Mouse (Mus musculus): ENCODE measurements around the gene Tldc2. TPM values are rescaled to one million over a fixed set of nuclear protein-coding genes. Genes with fewer than 3 reads are reported as not detected.
A peak's percentile ranks its signal among the peaks of the same experiment; 100 is the strongest.

Tldc2 gene
- polyA plus RNA-seq, 1 experiment from 2014 or later: not detected

DNA sequence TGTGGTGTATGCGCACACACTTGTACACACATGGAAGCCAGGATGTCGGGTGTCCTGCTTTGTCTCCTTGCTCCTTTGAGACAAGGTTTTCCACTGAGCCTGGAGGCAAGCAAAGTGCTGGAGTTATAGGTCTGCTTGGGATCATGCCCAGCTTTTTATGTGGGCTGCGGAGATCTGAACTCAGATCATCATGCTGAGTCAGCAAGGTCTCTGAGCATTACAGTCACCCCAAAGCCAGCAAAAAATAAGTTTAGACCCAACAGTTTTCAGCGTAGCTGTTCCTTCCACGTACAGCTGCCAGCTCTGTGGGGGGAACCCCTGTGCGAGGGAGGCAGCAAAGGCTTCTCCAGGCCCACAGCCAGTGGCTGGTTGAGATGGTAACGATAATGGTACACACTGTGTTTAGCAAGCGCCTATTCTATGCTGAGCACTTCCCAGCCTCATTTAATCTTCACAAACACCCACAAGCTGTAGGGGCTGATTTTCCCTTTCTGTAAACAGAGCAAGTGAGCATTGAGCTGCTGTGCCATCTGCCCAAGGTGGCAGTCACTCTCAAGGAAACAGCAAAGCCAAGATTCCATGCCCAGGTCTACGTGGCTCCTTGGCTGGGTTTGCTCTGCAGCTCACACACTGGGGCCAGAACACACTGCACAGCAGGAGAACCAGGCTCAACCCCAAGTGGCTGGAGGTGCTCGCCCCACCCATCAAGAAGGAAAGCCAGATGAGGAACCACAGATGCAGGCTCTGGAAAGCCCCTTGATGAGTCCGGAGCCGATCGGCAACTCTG, 38.3 kb upstream of the Tldc2 start:
- no peak for ATAC-seq (ENCODE audit: low FRiP score)
- Histone ChIP-seq H3K4me1 (ENCODE audit: control insufficient read depth, insufficient read depth, low read length) (peaks cover 12% of the 10 kb centered on the region), H3K4me2 (no peak overlapping the region), H3K9me3 (ENCODE audit: control insufficient read depth, low read length) (no peaks in the 10 kb centered on the region), H3K36me3 (ENCODE audit: control insufficient read depth, insufficient read depth, low read length) (peaks cover 39% of the 10 kb centered on the region), H3K4me3 (ENCODE audit: low read depth, low read length) (no peak overlapping the region), H3K27ac (ENCODE audit: low read depth, low read length) (no peak overlapping the region), H3K27me3 (ENCODE audit: control insufficient read depth, insufficient read depth, low read length) (no peaks in the 10 kb centered on the region), H3K9ac (ENCODE audit: low read length) (no peak overlapping the region)
- DNase-seq (ENCODE audit: low spot score, missing footprints): no peak
- 92% methylated on average over 13 of the region's 13 CpGs for WGBS

DNA sequence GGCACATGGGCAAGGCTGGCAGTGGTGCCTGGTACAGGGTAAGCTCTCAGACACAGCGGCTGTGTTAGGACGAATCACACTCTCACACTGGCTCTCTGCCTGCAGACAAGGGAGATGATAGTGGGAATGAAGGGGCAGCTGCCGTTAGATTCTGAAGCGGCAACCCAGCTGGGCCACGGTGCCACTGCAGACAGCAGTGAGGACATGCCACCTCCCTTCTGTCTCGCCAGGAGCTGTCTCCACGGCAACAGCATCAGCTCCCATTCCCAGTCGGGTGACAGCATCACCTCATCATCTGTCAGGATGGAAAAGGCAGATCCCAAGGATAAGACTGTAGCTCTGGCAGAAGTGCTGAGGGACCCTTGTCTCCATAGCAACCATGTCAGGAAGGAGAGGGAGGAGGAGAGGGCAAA, 37.0 kb upstream of the Tldc2 start:
- DNase-seq (ENCODE audit: low spot score, missing footprints): no peak
- Histone ChIP-seq H3K27ac (ENCODE audit: low read depth, low read length) (peak overlapping the region; percentile 67), H3K4me3 (ENCODE audit: low read depth, low read length) (no peak overlapping the region), H3K27me3 (ENCODE audit: control insufficient read depth, insufficient read depth, low read length) (no peaks in the 10 kb centered on the region), H3K36me3 (ENCODE audit: control insufficient read depth, insufficient read depth, low read length) (peaks cover 33% of the 10 kb centered on the region), H3K4me1 (ENCODE audit: control insufficient read depth, insufficient read depth, low read length) (peaks cover 12% of the 10 kb centered on the region), H3K4me2 (no peak overlapping the region), H3K9ac (ENCODE audit: low read length) (peak overlapping the region; percentile 6; the same call in 1 of the 2 replicates), H3K9me3 (ENCODE audit: control insufficient read depth, low read length) (no peaks in the 10 kb centered on the region)
- WGBS: 63% methylated on average over 8 of the region's 8 CpGs
- ATAC-seq (ENCODE audit: low FRiP score): peak; percentile 89; the same call in 1 of the 2 replicates

DNA sequence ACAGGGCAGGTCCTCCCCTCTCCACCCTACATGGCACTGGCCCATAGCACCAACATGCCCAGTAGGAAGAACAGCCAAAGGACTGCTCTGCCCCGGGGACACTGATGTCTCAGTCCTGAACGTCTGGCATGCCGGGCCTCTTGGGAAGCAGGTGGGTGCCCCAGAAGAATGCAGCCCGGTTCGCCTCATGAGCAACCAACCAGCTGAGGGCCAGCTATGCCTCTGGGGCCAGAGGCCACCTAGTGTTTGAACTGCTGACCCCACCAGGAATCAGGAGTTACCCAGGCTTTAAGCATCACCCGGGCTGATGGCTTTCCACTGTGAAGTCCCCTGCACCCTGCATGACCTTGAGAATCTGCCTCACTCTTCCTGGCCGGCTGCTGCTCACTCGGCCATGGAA, 34.4 kb upstream of the Tldc2 start:
- Histone ChIP-seq H3K4me2 (no peak overlapping the region), H3K27ac (ENCODE audit: low read depth, low read length) (no peak overlapping the region), H3K4me3 (ENCODE audit: low read depth, low read length) (no peak overlapping the region), H3K27me3 (ENCODE audit: control insufficient read depth, insufficient read depth, low read length) (no peaks in the 10 kb centered on the region), H3K4me1 (ENCODE audit: control insufficient read depth, insufficient read depth, low read length) (peaks cover 12% of the 10 kb centered on the region), H3K36me3 (ENCODE audit: control insufficient read depth, insufficient read depth, low read length) (peaks cover 17% of the 10 kb centered on the region), H3K9ac (ENCODE audit: low read length) (no peak overlapping the region), H3K9me3 (ENCODE audit: control insufficient read depth, low read length) (no peaks in the 10 kb centered on the region)
- DNase-seq (ENCODE audit: low spot score, missing footprints) (no peak), ATAC-seq (ENCODE audit: low FRiP score) (no peak)
- whole genome bisulfite sequencing: 84% methylated on average over 8 of the region's 8 CpGs

DNA sequence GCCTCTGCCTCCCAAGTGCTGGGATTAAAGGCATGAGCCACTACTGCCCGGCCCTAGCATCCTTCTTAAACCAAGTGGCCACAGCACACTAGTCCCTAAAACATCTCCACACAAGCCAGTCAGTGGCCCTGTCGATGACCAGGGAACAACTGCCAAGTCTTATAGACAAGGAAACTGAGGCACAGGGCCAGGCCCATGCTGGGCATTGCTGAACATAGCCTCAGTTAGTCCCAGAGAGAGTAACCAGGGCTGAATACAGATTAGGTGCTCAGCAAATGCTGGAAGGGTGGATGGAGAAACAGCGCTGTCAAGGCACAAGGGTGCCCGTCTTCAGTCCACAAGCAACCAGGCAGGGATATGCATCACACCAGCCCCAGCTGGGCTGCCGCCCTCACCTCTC, 33.7 kb upstream of the Tldc2 start:
- no peak overlapping the region for H3K27ac ChIP-seq (ENCODE audit: low read depth, low read length)
- H3K4me2 ChIP-seq: no peak overlapping the region
- no peaks in the 10 kb centered on the region for H3K9me3 ChIP-seq (ENCODE audit: control insufficient read depth, low read length)
- ATAC-seq (ENCODE audit: low FRiP score) (no peak), DNase-seq (ENCODE audit: low spot score, missing footprints) (no peak)
- H3K4me1 ChIP-seq (ENCODE audit: control insufficient read depth, insufficient read depth, low read length): peaks cover 12% of the 10 kb centered on the region
- H3K36me3 ChIP-seq (ENCODE audit: control insufficient read depth, insufficient read depth, low read length): peaks cover 17% of the 10 kb centered on the region
- WGBS: 94% methylated on average over 5 of the region's 5 CpGs
- H3K27me3 ChIP-seq (ENCODE audit: control insufficient read depth, insufficient read depth, low read length): no peaks in the 10 kb centered on the region
- H3K9ac ChIP-seq (ENCODE audit: low read length): no peak overlapping the region
- H3K4me3 ChIP-seq (ENCODE audit: low read depth, low read length): no peak overlapping the region

DNA sequence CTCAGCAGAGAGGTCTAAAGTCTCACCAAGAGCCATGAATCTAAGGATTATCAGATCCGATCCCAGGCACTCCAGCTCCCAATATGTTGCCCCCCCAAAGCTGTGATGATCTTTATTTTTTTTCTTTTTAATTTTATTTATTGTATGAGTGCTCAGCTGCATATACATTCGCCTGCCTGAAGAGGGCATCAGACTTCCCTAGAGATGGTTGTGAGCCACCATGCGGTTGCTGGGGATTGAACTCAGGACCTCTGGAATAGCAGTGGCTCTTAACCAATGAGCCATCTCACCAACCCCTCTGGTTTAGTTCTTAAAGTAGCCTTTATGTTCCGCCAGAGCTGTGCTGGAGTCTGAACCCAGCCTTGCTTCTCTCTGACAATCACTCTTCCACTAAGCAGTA, 33.1 kb upstream of the Tldc2 start:
- DNase-seq (ENCODE audit: low spot score, missing footprints) (no peak), ATAC-seq (ENCODE audit: low FRiP score) (no peak)
- no peak overlapping the region for H3K4me3 ChIP-seq (ENCODE audit: low read depth, low read length)
- no peak overlapping the region for H3K9ac ChIP-seq (ENCODE audit: low read length)
- no peaks in the 10 kb centered on the region for H3K27me3 ChIP-seq (ENCODE audit: control insufficient read depth, insufficient read depth, low read length)
- no peaks in the 10 kb centered on the region for H3K9me3 ChIP-seq (ENCODE audit: control insufficient read depth, low read length)
- no peak overlapping the region for H3K27ac ChIP-seq (ENCODE audit: low read depth, low read length)
- peaks cover 15% of the 10 kb centered on the region for H3K36me3 ChIP-seq (ENCODE audit: control insufficient read depth, insufficient read depth, low read length)
- 73% methylated on average over 4 of the region's 4 CpGs for WGBS
- no peak overlapping the region for H3K4me2 ChIP-seq
- peaks cover 19% of the 10 kb centered on the region for H3K4me1 ChIP-seq (ENCODE audit: control insufficient read depth, insufficient read depth, low read length)

DNA sequence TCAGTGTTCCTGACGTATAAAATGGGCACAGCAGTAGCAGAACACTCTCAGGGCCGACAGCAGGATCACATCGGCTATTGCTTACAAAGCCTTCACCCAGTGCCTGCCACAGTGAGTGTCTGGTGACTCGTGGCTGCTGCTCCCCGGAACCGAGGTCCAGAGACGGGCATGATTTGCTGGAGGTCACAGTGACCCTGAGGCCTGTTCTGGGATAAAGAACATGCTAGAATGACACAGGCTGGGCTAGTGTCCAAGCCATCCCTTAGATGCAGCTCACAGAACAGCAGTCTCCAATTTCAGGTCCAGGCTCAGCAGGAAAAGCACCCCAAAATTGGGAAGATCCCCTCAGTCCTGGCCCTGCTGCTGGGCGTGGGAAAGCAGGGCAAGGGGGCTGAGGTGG, 32.6 kb upstream of the Tldc2 start:
- Histone ChIP-seq H3K27me3 (ENCODE audit: control insufficient read depth, insufficient read depth, low read length) (no peaks in the 10 kb centered on the region), H3K4me3 (ENCODE audit: low read depth, low read length) (no peak overlapping the region), H3K9ac (ENCODE audit: low read length) (no peak overlapping the region), H3K9me3 (ENCODE audit: control insufficient read depth, low read length) (no peaks in the 10 kb centered on the region), H3K36me3 (ENCODE audit: control insufficient read depth, insufficient read depth, low read length) (peaks cover 15% of the 10 kb centered on the region), H3K27ac (ENCODE audit: low read depth, low read length) (no peak overlapping the region), H3K4me1 (ENCODE audit: control insufficient read depth, insufficient read depth, low read length) (peaks cover 24% of the 10 kb centered on the region), H3K4me2 (no peak overlapping the region)
- ATAC-seq (ENCODE audit: low FRiP score): no peak
- no peak for DNase-seq (ENCODE audit: low spot score, missing footprints)
- WGBS: 95% methylated on average over 8 of the region's 8 CpGs

DNA sequence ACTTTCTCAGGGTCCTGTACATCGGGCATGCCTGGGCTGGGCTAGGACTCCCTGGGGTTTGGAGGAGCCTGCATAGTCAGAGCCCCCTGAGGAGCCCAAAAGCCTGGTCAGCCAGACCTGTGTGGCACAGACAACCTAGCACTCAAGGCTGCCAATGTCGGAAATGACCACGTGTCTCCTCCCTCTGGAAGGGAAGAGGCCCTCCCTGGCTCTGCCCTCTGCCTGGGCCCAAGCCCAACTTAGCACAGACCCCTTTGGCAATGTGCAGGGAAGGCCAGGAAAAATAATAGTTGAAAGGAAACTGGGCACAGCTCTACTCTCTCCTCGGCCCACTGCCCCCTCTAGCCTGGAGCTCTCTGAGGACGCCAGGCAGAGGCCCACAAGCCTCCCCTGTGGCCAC, 32.0 kb upstream of the Tldc2 start:
- no peaks in the 10 kb centered on the region for H3K27me3 ChIP-seq (ENCODE audit: control insufficient read depth, insufficient read depth, low read length)
- peaks cover 23% of the 10 kb centered on the region for H3K4me1 ChIP-seq (ENCODE audit: control insufficient read depth, insufficient read depth, low read length)
- no peak overlapping the region for H3K9ac ChIP-seq (ENCODE audit: low read length)
- peaks cover 16% of the 10 kb centered on the region for H3K36me3 ChIP-seq (ENCODE audit: control insufficient read depth, insufficient read depth, low read length)
- 75% methylated on average over 5 of the region's 5 CpGs for WGBS
- DNase-seq (ENCODE audit: low spot score, missing footprints) (no peak), ATAC-seq (ENCODE audit: low FRiP score) (no peak)
- H3K9me3 ChIP-seq (ENCODE audit: control insufficient read depth, low read length): no peaks in the 10 kb centered on the region
- H3K4me2 ChIP-seq: no peak overlapping the region
- no peak overlapping the region for H3K4me3 ChIP-seq (ENCODE audit: low read depth, low read length)
- H3K27ac ChIP-seq (ENCODE audit: low read depth, low read length): no peak overlapping the region

DNA sequence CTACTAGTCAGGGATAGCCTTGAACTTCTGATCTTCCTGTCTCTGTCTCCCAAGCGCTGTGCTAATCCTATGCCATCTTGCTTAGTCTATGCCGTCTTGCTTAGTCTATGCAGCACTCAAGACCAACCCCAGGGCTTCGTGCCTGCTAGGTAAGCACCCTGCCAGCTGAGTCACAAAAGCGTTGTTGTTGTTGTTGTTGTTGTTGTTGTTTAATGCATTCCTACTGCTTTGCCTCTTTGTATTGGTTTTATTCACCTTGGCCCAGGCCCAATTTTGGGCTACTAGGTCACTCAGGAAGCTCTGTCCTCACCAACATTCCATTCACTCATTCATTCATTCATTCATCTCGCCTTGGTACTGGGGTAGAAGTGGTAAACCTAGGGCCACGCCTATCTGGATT, 31.1 kb upstream of the Tldc2 start:
- WGBS: 91% methylated on average over 6 of the region's 6 CpGs
- Histone ChIP-seq H3K4me1 (ENCODE audit: control insufficient read depth, insufficient read depth, low read length) (peaks cover 15% of the 10 kb centered on the region), H3K27me3 (ENCODE audit: control insufficient read depth, insufficient read depth, low read length) (no peaks in the 10 kb centered on the region), H3K9me3 (ENCODE audit: control insufficient read depth, low read length) (no peaks in the 10 kb centered on the region), H3K36me3 (ENCODE audit: control insufficient read depth, insufficient read depth, low read length) (peaks cover 18% of the 10 kb centered on the region), H3K27ac (ENCODE audit: low read depth, low read length) (no peak overlapping the region), H3K4me2 (no peak overlapping the region), H3K4me3 (ENCODE audit: low read depth, low read length) (no peak overlapping the region), H3K9ac (ENCODE audit: low read length) (no peak overlapping the region)
- ATAC-seq (ENCODE audit: low FRiP score): no peak
- DNase-seq (ENCODE audit: low spot score, missing footprints): no peak

DNA sequence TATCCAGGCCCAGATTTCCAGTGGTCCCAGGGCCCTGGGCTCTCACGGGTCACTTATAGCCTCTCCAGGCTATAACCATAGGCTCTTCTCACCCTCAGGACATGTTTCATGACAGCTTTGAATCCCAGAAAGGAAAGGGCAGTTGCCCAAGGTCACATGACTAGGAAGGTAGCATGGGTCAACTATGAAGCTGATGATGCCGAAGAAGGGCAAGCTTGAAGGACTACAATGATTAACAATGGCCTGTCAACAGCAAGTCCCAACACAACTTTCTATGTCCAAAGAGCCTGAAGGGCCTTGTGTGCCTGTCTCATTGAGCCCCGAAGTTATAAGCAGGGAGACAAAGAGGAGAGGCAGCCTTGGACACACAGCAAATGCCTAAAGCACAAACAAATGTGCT, 29.7 kb upstream of the Tldc2 start:
- DNase-seq (ENCODE audit: low spot score, missing footprints) (no peak), ATAC-seq (ENCODE audit: low FRiP score) (no peak)
- Histone ChIP-seq H3K27me3 (ENCODE audit: control insufficient read depth, insufficient read depth, low read length) (no peaks in the 10 kb centered on the region), H3K36me3 (ENCODE audit: control insufficient read depth, insufficient read depth, low read length) (peaks cover 18% of the 10 kb centered on the region), H3K9ac (ENCODE audit: low read length) (no peak overlapping the region), H3K4me1 (ENCODE audit: control insufficient read depth, insufficient read depth, low read length) (peaks cover 13% of the 10 kb centered on the region), H3K9me3 (ENCODE audit: control insufficient read depth, low read length) (no peaks in the 10 kb centered on the region), H3K4me2 (no peak overlapping the region), H3K4me3 (ENCODE audit: low read depth, low read length) (no peak overlapping the region), H3K27ac (ENCODE audit: low read depth, low read length) (no peak overlapping the region)
- 94% methylated on average over 3 of the region's 3 CpGs for WGBS

Data from midbrain, embryonic 11.5 days (tissue).